Comparison of ENCODE assay signal across 31 mouse cellular contexts in the genomic region with DNA sequence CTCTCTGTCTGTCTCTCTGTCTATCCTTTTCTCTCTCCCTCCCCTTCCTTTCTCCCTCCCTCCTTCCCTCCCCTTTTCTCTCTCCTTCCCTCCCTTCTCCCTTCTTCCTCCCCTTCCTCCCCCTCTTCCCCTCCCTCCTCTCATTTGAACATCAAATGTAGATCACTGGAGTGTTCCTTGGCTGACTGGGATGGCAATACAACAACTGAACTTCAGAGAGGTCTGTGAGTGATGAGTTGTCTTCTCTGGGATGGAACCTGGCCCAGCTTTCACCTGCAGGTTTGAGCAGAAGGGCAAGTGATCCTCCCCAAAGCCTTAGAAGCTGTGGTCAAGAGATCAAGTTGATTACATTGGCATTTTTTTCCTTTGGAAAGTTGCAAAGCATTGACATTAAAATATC.
DNase-seq lines count a peak whose midpoint lies in the region; ATAC-seq lines count a peak whose summit lies in the region.
"Had no signal": no experiment of that assay in that cellular context is flagged by ENCODE, and none has a peak within 500 bp of the region (broad histone marks: within the 10 kb centered on the region; RNA-seq: fewer than 3 reads in every experiment).

No protein-coding gene starts in this region.

- H3K9me3 ChIP-seq in heart, embryonic 10.5 days, result no peaks in the 10 kb centered on the region
- H3K9me3 ChIP-seq in heart, embryonic 11.5 days (replicated peaks; ENCODE audit: control insufficient read depth, low read length), result peaks cover 4% of the 10 kb centered on the region; the same call in 1 of the 2 replicates
- H3K9me3 ChIP-seq in forebrain, embryonic 14.5 days (replicated peaks; ENCODE audit: control insufficient read depth, low read length), result no peaks in the 10 kb centered on the region; the same call in 1 of the 2 replicates
- H3K9me3 ChIP-seq in limb, embryonic 13.5 days, result peaks cover 6% of the 10 kb centered on the region; the same call in 1 of the 2 replicates
- H3K9me3 ChIP-seq: hindbrain, embryonic 12.5 days; lung, embryonic 15.5 days; megakaryocyte, embryonic 14.5 days had no signal

- no peaks in the 10 kb centered on the region for H3K36me3 ChIP-seq in heart, embryonic 10.5 days
- H3K36me3 ChIP-seq in heart, embryonic 11.5 days (ENCODE audit: control insufficient read depth, insufficient read depth, low read length), result no peaks in the 10 kb centered on the region
- no peaks in the 10 kb centered on the region for H3K36me3 ChIP-seq in forebrain, embryonic 14.5 days (ENCODE audit: control insufficient read depth, insufficient read depth, low read length)
- H3K36me3 ChIP-seq in limb, embryonic 13.5 days, result no peaks in the 10 kb centered on the region
- H3K36me3 ChIP-seq: hindbrain, embryonic 12.5 days; lung, embryonic 15.5 days; neural tube, embryonic 13.5 days had no signal

- no peak overlapping the region for H3K9ac ChIP-seq in heart, embryonic 11.5 days (ENCODE audit: low read depth, low read length)
- H3K9ac ChIP-seq in forebrain, embryonic 14.5 days (ENCODE audit: low read length), result no peak overlapping the region
- no peak overlapping the region for H3K9ac ChIP-seq in limb, embryonic 13.5 days
- H3K9ac ChIP-seq: hindbrain, embryonic 12.5 days; lung, embryonic 15.5 days; neural tube, embryonic 13.5 days had no signal

- peaks cover 45% of the 10 kb centered on the region for H3K4me1 ChIP-seq in heart, embryonic 10.5 days
- H3K4me1 ChIP-seq in heart, embryonic 11.5 days (ENCODE audit: control insufficient read depth, insufficient read depth, low read length), result peaks cover 6% of the 10 kb centered on the region; the same call in 1 of the 2 replicates
- peaks cover 18% of the 10 kb centered on the region; the same call in 1 of the 2 replicates for H3K4me1 ChIP-seq in forebrain, embryonic 14.5 days (ENCODE audit: control insufficient read depth, insufficient read depth, low read length)
- peaks cover 87% of the 10 kb centered on the region for H3K4me1 ChIP-seq in limb, embryonic 13.5 days
- H3K4me1 ChIP-seq: lung, embryonic 15.5 days; megakaryocyte, embryonic 14.5 days; neural tube, embryonic 13.5 days had no signal

- no peak overlapping the region for H3K4me3 ChIP-seq in heart, embryonic 10.5 days
- H3K4me3 ChIP-seq in heart, embryonic 11.5 days (ENCODE audit: low read depth, low read length), result no peak overlapping the region
- H3K4me3 ChIP-seq in forebrain, embryonic 14.5 days (ENCODE audit: low read depth, low read length), result no peak overlapping the region
- no peak overlapping the region for H3K4me3 ChIP-seq in limb, embryonic 13.5 days
- H3K4me3 ChIP-seq: erythroblast, embryonic 14.5 days; gastrocnemius, adult 2 months; heart, adult 2 months; hindbrain, embryonic 12.5 days; lung, embryonic 15.5 days; megakaryocyte, embryonic 14.5 days; neural tube, embryonic 13.5 days had no signal

- no peaks in the 10 kb centered on the region for H3K27me3 ChIP-seq in heart, embryonic 10.5 days (ENCODE audit: insufficient read depth, poor library complexity, severe bottlenecking)
- H3K27me3 ChIP-seq in heart, embryonic 11.5 days (ENCODE audit: control insufficient read depth, insufficient read depth, low read length), result no peaks in the 10 kb centered on the region
- H3K27me3 ChIP-seq in forebrain, embryonic 14.5 days (replicated peaks; ENCODE audit: control insufficient read depth, insufficient read depth, low read length), result no peaks in the 10 kb centered on the region
- no peaks in the 10 kb centered on the region for H3K27me3 ChIP-seq in limb, embryonic 13.5 days
- H3K27me3 ChIP-seq: hindbrain, embryonic 12.5 days; megakaryocyte, embryonic 14.5 days; neural tube, embryonic 13.5 days had no signal

- ATAC-seq in heart, embryonic 11.5 days (replicated peaks; ENCODE audit: insufficient number of reproducible peaks, low FRiP score, low TSS enrichment), result no peak
- peak; percentile 52 for ATAC-seq in forebrain, embryonic 14.5 days
- ATAC-seq in limb, embryonic 13.5 days (ENCODE audit: low FRiP score, low read depth), result no peak
- ATAC-seq in frontal cortex, adult (ENCODE audit: low TSS enrichment), result no peak
- ATAC-seq: intestine, embryonic 16.5 days had no signal

- peak overlapping the region; percentile 62 for H3K27ac ChIP-seq in heart, embryonic 10.5 days
- H3K27ac ChIP-seq in heart, embryonic 11.5 days (ENCODE audit: low read depth, low read length), result no peak overlapping the region
- peak overlapping the region; percentile 63; the same call in 1 of the 2 replicates for H3K27ac ChIP-seq in forebrain, embryonic 14.5 days (ENCODE audit: low read depth, low read length)
- peak overlapping the region; percentile 63; the same call in 1 of the 2 replicates for H3K27ac ChIP-seq in limb, embryonic 13.5 days
- H3K27ac ChIP-seq: gastrocnemius, adult 2 months; heart, adult 2 months; hindbrain, embryonic 12.5 days; kidney, postnatal 0 days; lung, embryonic 15.5 days; neural tube, embryonic 13.5 days had no signal

- no peak overlapping the region for H3K4me2 ChIP-seq in heart, embryonic 11.5 days
- no peak overlapping the region for H3K4me2 ChIP-seq in forebrain, embryonic 14.5 days (ENCODE audit: low read length)
- no peak overlapping the region for H3K4me2 ChIP-seq in limb, embryonic 13.5 days (replicated peaks)
- H3K4me2 ChIP-seq: hindbrain, embryonic 12.5 days; liver, embryonic 11.5 days; lung, embryonic 15.5 days; neural tube, embryonic 13.5 days had no signal

- no peak for DNase-seq in heart, embryonic 10.5 days (ENCODE audit: low spot score)
- DNase-seq in retina, postnatal 1 day, result peak; percentile 51
- DNase-seq in retina, embryonic 14.5 days (ENCODE audit: low spot score), result no peak
- DNase-seq in forebrain, embryonic 14.5 days (ENCODE audit: low spot score), result peak; percentile 44
- DNase-seq in adrenal gland, postnatal 10 days, result no peak
- DNase-seq: adrenal gland, adult 2 months; B cell, adult 2 months; cerebellum, adult 11 months; cerebellum, adult 9-10 months; cerebellum, postnatal 36 days; gastrocnemius, adult 2 months; gastrocnemius, postnatal 36 days; heart, postnatal 14 days; kidney, adult 8-10 months; kidney, postnatal 4 days; layer of hippocampus, postnatal 36 days; left cerebral cortex, postnatal 4 days; lung, postnatal 4 days; right cerebral cortex, postnatal 14 days had no signal

Comparison
In these comparisons a context has a peak if more than half of its experiments do, and no peak if none do; other contexts are left out.
1. DNase-seq: peak in retina, postnatal 1 day (single experiment) and forebrain, embryonic 14.5 days (single experiment); none in heart, embryonic 10.5 days (single experiment), retina, embryonic 14.5 days (single experiment) and adrenal gland, postnatal 10 days (single experiment).